Mouse (Mus musculus) mature B cell (primary cell): ENCODE data around the gene St3gal6.

Experiments
- in situ Hi-C: fragments of 300-500 bp; cut with MboI; formaldehyde crosslinking; loops from 2 replicates; pipeline ENCODE4 v1.14.3; 2019

St3gal6 gene

DNA sequence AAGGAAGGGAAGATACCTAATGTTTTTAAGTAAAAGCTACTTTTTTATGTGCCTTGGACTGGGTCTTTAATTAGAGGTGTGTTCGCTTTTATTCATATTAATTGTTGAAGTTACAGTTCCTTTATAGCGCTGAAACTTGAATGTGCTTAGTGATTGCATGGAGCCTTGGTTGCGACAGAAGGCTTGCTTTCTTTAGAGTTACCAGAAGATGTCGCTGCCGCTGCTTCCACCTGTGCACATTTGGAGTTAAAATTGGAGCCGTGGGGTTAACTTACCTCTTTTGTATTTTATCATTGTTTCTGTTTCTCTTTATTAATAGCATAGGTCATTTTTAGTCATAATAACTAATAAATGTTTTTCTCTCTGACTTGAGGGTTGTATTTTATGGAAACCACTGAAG is 79.3 kb downstream of the St3gal6 start:
- in situ Hi-C loops: no loop called here

DNA sequence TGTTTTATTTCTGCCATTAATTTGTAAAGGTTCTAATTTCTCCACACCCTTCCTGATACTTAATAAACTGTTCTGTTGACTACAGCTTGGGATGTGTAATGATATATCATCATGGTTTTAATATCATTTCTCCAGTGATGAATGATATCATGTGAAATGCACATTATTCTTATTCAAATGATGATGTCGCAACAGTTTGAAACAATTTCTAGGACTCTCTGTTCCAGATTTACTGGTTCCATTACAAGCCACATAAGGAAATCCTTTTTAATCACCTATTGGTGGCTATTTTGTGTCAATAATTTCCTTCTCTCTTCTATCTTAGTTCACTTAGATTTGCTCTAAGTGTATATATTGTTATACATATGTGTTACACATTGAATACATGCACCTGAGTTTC is 91.7 kb downstream of the St3gal6 start:
- in situ Hi-C loops: no loop called here

DNA sequence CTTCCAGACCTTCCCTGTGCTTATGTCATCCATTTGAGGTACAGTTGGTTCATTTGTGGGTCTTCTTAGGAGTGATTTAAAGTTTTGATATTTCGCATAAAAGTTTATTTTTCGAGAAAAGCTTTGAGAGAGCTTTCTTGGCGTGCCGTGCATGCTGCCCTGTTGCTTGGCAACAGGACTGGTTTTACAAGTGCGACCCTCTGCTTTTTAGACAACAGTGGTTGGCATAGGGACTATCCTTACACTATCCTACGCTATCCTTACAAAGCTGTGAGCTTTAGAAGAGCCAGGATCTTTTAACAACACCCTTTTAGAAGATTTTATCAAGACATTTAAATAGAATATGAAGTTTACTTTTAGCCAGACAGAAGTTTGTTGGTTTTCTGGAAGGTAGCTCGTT is 93.8 kb downstream of the St3gal6 start:
- in situ Hi-C loops: no loop called here

DNA sequence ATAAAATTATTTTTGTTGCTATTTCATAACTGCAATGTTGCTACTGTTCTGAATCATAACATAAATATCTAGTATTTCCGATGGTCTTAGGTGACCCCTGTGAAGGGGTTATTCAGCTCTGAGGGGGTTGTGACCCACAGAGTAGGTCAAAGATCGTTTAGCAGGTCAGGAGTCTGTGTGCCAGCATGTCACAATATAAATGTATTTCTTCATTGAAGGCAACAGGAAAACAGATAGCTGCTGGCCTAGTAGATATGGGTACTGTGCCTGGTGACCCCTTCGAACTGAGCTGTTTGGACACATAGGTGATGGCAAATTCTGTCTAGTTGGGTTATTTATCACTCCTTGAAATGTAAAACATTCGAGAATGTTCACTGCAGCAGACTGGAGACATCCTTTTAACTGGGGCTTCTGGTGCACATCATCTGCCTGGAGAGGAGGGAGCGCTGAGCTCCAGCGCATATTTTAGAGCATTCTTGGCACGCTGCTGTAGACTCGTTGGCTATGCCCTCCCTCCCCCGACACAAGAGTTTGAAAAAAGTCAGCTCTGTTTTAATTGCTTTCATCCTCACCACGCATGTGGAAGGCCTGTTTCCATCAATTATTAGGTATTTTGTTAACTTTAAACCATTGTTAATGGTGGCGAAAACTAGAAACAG is 102.2 kb downstream of the St3gal6 start:
- in situ Hi-C loops: no loop called here
